Mouse (Mus musculus) stomach, embryonic 14.5 days (tissue): Measurements from ENCODE around the gene Gje1. TPM values are rescaled to one million over a fixed set of nuclear protein-coding genes. Genes with fewer than 3 reads are reported as not detected.

Experiments
- ATAC-seq: fragments of 200-750 bp; cut with Nextera tagmentation; 2 replicates; pipeline ENCODE4 v1.8.0; 2017; ENCODE audit warnings: low read depth, moderate TSS enrichment; ENCODE audit not compliant: insufficient number of reproducible peaks, insufficient read depth, low FRiP score
- H3K27ac ChIP-seq: fragments of 300-500 bp; sonication (generic); 2 replicates; pipeline ENCODE4 v1.5.1; 2014; ENCODE audit warnings: mild to moderate bottlenecking, low read length, moderate library complexity, mixed read lengths
- H3K27me3 ChIP-seq: fragments of 300-500 bp; sonication (generic); 2 replicates; pipeline ENCODE4 v1.6.1; 2014; ENCODE audit warnings: low read length, control low read depth, mixed read lengths; ENCODE audit not compliant: control insufficient read depth, insufficient read depth
- H3K36me3 ChIP-seq: fragments of 300-500 bp; sonication (generic); 2 replicates; pipeline ENCODE4 v1.6.1; 2014; ENCODE audit warnings: mild to moderate bottlenecking, control low read depth, low read length, moderate library complexity, mixed read lengths; ENCODE audit not compliant: control insufficient read depth, insufficient read depth
- H3K4me1 ChIP-seq: fragments of 300-500 bp; sonication (generic); 2 replicates; pipeline ENCODE4 v1.6.1; 2014; ENCODE audit warnings: low read length, control low read depth, mixed read lengths; ENCODE audit not compliant: control insufficient read depth, insufficient read depth
- H3K4me2 ChIP-seq: fragments of 300-500 bp; sonication (generic); replicated peaks from 2 replicates; pipeline ENCODE4 v1.6.1; 2014; ENCODE audit warnings: low read depth, low read length, control low read depth
- H3K4me3 ChIP-seq: fragments of 300-500 bp; sonication (generic); 2 replicates; pipeline ENCODE4 v1.5.1; 2014; ENCODE audit warnings: low read depth, low read length, control low read depth
- H3K9ac ChIP-seq: fragments of 300-500 bp; sonication (generic); replicated peaks from 2 replicates; pipeline ENCODE4 v1.6.1; 2014; ENCODE audit warnings: low read depth, mild to moderate bottlenecking, control low read depth, low read length, moderate library complexity, mixed read lengths
- H3K9me3 ChIP-seq: fragments of 300-500 bp; sonication (generic); 2 replicates; pipeline ENCODE4 v1.6.1; 2016; ENCODE audit warnings: low read depth, low read length, control low read depth; ENCODE audit not compliant: control insufficient read depth
- WGBS: fragments of 180-500 bp; shearing (Covaris S2); extraction: QIAGEN DNeasy Blood & Tissue Kit; methylation state at CpG from one replicate; pipeline ENCODE4 v1.1.7; 2014; 5-methylcytosine and 5-hydroxymethylcytosine counted together
- polyA plus RNA-seq: library from polyadenylated mRNA; unstranded; fragments of >200 nt; fragmentation: Nextera tagmentation; extraction: Ambion mirVana; gene quantifications from 2 replicates; pipeline ENCODE4 v1.2.1, GENCODE M21; 2014

Gje1 gene
- polyA plus RNA-seq: not detected in 2 replicates

DNA sequence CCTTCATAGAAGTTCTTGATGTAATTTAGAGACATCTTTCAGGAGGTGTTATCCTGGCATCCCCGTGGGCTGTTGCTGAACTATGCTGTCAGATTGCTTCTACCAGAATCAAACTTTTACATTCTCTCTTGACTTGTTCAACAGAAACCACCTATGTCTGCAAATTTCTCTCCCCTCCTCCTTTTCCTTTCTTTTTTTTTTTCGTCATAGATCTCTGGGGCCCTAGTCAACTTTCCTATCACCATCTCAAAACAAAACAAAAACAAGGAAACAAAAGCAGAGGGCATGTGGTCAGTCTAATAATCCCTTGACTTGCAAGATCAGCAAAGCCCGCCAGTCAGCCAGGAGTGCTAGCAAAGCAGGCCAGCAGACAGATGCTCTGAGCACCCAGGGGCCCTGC, at the start of gene Gje1:
Gene Gje1, minus strand, starts transcription at position 101 of the 400 bp plus-strand sequence.
- Histone ChIP-seq H3K4me1 (no peaks in the 10 kb centered on the region), H3K9me3 (no peaks in the 10 kb centered on the region), H3K27me3 (no peaks in the 10 kb centered on the region), H3K4me3 (no peak within 1 kb of the TSS), H3K4me2 (no peak within 1 kb of the TSS), H3K36me3 (no peaks in the 10 kb centered on the region), H3K9ac (no peak within 1 kb of the TSS), H3K27ac (no peak within 1 kb of the TSS)
- no peak for ATAC-seq
- WGBS: 61% methylated on average over 3 of the region's 3 CpGs

DNA sequence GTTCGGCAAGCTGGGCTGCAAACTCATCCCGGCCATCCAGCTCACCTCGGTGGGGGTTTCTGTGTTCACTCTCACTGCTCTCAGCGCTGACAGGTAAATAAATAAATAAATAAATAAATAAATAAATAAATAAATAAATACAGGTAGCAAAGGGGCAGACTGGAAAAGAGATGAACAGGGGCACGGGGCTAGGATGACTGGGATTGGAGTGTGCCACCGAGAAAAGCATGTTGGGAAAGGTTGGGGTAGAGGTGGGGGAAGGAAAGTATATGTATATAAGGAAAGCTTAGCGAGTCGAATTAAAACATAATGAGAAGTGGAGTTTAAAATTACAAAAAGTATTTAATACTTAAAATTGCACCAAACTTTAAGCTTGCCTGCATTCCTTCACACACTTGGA, 42.6 kb upstream of the Gje1 start:
- H3K27me3 ChIP-seq: no peaks in the 10 kb centered on the region
- no peaks in the 10 kb centered on the region for H3K36me3 ChIP-seq
- H3K9me3 ChIP-seq: no peaks in the 10 kb centered on the region
- H3K4me2 ChIP-seq: peak overlapping the region; percentile 65
- peak overlapping the region; percentile 30 for H3K4me3 ChIP-seq
- no peaks in the 10 kb centered on the region for H3K4me1 ChIP-seq
- ATAC-seq: no peak
- WGBS: 22% methylated on average over 8 of the region's 8 CpGs
- H3K27ac ChIP-seq: no peak overlapping the region
- no peak overlapping the region for H3K9ac ChIP-seq

DNA sequence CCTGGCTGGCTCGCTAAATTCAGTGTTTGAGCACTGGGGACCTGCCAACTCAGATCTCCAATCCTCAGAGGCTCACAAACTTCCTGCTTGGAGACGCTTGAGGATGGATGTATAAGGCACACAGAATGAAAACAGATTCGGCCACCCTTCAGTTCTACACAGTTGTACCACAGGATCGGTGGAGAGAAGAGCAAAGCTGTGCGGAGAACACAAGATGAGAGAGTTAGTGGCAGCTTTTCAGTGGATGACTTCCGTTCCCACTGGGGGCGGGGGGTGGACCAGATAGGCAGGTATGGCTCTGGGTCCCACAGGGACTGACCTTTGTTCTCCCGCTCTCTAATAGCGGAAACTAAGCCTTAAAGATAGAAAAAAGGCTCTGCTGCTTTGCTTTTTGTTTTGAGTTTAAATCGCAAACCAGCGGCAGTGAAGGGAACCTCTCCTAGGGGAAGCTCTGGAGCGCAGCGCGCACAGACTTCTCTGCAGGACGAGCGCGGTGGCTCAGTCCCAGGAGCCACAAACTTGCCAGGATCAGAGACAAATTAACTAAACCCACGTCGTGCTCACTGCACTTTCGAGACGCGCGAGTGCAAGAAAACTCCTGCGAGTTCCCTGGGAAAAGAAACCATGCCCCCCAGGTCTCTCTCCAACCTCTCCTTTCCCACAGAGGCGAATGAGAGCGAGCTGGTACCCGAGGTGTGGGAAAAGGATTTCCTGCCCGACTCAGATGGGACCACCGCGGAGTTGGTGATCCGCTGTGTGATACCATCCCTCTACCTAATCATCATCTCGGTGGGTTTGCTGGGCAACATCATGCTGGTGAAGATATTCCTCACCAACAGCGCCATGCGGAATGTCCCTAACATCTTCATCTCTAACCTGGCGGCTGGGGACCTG, 41.9 kb upstream of the Gje1 start:
- Histone ChIP-seq H3K9me3 (no peaks in the 10 kb centered on the region), H3K27me3 (no peaks in the 10 kb centered on the region), H3K36me3 (no peaks in the 10 kb centered on the region), H3K4me1 (no peaks in the 10 kb centered on the region), H3K4me2 (peak overlapping the region; percentile 65), H3K9ac (no peak overlapping the region), H3K27ac (no peak overlapping the region), H3K4me3 (peak overlapping the region; percentile 30)
- ATAC-seq: no peak
- WGBS: 3% methylated on average over 35 of the region's 35 CpGs

DNA sequence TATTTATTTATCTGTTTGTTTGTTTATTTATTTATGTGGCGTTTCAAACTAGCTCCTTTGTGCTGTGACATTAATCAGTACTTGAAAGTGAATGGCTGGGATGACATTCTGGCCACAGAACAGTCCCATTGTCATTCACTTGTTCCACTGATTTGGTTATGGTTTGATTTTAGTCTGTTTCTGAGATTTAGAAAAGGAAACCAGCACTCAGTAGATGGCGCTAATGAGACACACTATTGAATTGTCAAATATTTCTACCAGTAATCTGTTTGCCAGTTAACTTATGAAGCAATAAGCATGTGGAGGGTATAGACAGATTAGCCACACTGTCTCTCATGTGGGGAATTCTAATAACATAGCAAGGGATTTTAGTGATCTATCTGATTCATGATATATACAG, 16.3 kb upstream of the Gje1 start:
- no peaks in the 10 kb centered on the region for H3K36me3 ChIP-seq
- WGBS: 6% methylated on average over 2 of the region's 2 CpGs
- no peaks in the 10 kb centered on the region for H3K27me3 ChIP-seq

DNA sequence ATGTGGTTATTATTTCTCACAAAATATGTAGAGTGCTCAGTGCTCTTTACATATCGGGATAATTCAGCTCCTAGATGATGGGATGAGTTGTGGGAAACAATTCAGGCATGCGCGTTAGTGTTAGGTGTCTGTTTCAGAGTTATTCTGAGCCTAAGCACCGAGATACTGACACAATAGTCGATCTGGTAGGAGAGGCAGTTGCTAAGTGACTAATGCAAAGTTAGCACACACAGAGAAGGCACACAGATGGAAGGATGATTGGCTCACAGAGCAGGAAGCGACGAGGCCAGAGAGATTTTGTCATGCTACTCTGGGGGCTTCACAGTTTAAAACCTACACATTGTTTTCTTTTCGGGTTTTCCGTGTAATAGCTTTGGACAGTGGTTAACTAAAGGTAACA, 7.7 kb upstream of the Gje1 start:
- no peak overlapping the region for H3K4me3 ChIP-seq
- no peaks in the 10 kb centered on the region for H3K36me3 ChIP-seq
- no peak overlapping the region for H3K9ac ChIP-seq
- H3K4me1 ChIP-seq: no peaks in the 10 kb centered on the region
- no peak overlapping the region for H3K4me2 ChIP-seq
- ATAC-seq: no peak
- H3K27me3 ChIP-seq: no peaks in the 10 kb centered on the region
- WGBS: 70% methylated on average over 9 of the region's 9 CpGs
- H3K9me3 ChIP-seq: no peaks in the 10 kb centered on the region
- no peak overlapping the region for H3K27ac ChIP-seq

More for the DNA sequence above, 16.3 kb upstream of the Gje1 start:
- ATAC-seq: no peak
- H3K27ac ChIP-seq: no peak overlapping the region
- H3K9me3 ChIP-seq: no peaks in the 10 kb centered on the region
- H3K4me1 ChIP-seq: no peaks in the 10 kb centered on the region
- H3K4me3 ChIP-seq: no peak overlapping the region
- no peak overlapping the region for H3K4me2 ChIP-seq
- H3K9ac ChIP-seq: no peak overlapping the region

DNA sequence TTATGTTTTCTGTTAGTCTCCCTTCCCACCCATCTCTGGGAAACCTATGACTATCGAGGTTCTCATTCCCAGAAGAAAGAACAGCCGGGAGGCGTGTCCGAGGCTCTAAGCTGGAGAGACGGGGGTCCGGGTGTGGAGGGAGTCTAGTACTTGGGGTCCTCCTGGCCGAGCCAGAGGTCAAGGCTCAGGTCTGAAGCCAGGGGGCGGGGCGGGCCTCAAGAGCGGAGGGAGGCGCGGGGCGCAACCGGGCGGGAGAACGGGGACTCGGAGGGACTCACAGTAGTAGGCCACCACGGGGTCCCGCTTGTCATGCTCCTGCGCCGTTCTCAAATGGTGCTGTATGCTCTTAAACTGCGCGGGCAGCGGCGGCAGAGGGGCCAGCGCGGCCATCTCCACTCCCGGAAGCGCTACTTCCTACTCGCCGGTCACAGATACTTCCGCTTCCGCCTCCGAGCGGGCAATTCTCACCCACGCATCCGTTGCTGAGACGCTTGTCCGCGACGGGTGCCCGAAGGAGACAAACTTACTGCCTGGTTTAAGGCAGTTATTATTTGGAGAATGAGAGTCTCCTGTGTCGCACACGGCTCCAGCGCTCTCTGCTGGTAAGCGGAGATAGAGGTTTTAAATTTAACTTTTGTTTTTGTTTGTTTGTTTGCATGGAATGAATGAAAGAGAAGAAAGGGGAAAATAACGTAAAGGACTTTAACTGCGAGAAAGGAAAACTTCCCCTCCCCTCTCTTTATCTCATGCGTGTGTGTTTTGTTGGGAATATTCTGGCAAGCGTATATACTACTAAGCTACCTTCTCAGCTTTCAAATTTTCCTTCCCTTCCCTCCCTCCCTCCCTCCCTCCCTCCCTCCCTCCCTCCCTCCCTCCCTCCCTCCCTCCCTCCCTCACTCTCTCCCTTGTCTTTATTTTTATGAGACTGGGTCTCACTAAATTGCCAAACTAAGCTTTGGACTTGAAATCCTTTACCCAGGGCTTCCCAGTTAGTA, 12.6 kb downstream of the Gje1 start, which contains the start of the genes Vta1 and Nmbr:
Gene Vta1, minus strand, starts transcription at position 489 of the 995 bp plus-strand sequence.
Gene Nmbr, plus strand, starts transcription at position 520 of the 995 bp plus-strand sequence.
- H3K36me3 ChIP-seq: no peaks in the 10 kb centered on the region
- H3K9ac ChIP-seq: peak within 1 kb of the TSS; percentile 67

DNA sequence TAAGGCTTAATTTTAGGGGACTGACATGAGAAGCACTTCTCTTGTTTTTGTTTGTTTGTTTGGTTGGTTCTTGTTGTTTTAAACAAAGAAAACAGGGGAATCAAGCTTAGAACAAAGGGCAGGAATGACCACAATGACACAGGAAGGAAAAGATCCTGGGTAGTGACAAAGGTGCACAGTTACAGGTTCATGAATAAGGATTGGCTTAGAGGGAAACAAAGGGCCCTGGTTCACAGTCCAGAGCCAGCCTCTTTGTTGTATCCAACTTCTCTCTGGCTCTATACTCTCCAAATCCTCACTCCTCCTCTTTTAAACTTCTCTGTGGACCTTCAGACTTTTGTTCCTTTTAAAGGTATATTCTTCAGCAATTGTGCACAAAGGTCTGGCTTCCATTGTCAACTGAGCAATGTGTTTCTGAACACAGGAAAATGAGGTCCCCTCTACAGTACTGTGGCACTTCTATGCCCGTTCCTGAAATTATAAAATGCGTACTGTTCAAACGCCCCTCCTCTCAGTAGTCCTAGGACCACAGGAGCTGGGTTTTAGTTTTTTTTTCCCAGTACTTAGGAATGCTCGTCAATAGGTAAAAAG, 14.1 kb downstream of the Gje1 start:
- H3K9ac ChIP-seq: no peak overlapping the region
- 72% methylated on average over 4 of the region's 4 CpGs for WGBS
- no peak for ATAC-seq

More for the DNA sequence above, 12.6 kb downstream of the Gje1 start, which contains the start of the genes Vta1 and Nmbr:
- Histone ChIP-seq H3K9me3 (no peaks in the 10 kb centered on the region), H3K27me3 (no peaks in the 10 kb centered on the region), H3K4me1 (peaks cover 7% of the 10 kb centered on the region), H3K27ac (0 out of 2 replicates have a peak within 1 kb of the TSS, but pooled peaks have one; percentile 3), H3K4me2 (peak within 1 kb of the TSS; percentile 74), H3K4me3 (peak within 1 kb of the TSS; percentile 83)
- WGBS: under 1% methylated on average over 46 of the region's 50 CpGs
- peak; percentile 97 for ATAC-seq

DNA sequence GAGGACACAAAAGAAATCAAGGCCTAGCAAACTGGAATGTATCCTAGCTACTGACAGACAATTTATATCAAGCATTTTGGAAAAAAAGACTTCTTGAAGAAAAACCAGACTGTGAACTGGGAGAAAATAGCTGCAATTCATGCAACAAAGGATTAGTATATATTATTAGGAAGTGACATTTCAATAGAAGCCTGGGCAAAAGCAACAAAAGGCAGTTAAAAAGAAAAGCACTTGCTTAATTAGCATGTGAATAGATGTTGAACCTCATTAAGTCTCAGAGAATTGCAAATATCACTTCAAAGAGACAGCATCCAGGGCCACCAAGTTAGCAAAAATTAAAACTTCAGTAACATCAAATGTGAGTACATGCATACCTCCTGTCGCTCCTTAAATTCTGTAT, 14.8 kb downstream of the Gje1 start:
- no peak for ATAC-seq
- H3K9ac ChIP-seq: no peak overlapping the region; the same call in 1 of the 2 replicates
- no peaks in the 10 kb centered on the region for H3K27me3 ChIP-seq
- no peak overlapping the region for H3K4me3 ChIP-seq
- no peak overlapping the region for H3K4me2 ChIP-seq
- no peaks in the 10 kb centered on the region for H3K9me3 ChIP-seq
- H3K4me1 ChIP-seq: peaks cover 7% of the 10 kb centered on the region
- 86% methylated on average over 1 of the region's 1 CpGs for WGBS
- no peak overlapping the region for H3K27ac ChIP-seq
- H3K36me3 ChIP-seq: no peaks in the 10 kb centered on the region

More for the DNA sequence above, 14.1 kb downstream of the Gje1 start:
- Histone ChIP-seq H3K27ac (no peak overlapping the region), H3K9me3 (no peaks in the 10 kb centered on the region), H3K4me2 (peak overlapping the region; percentile 74), H3K4me1 (peaks cover 7% of the 10 kb centered on the region), H3K27me3 (no peaks in the 10 kb centered on the region), H3K4me3 (peak overlapping the region; percentile 83; the same call in 1 of the 2 replicates), H3K36me3 (no peaks in the 10 kb centered on the region)
